Mouse (Mus musculus) lung, adult 2 months (tissue): ENCODE results near the gene Kctd20. TPM values are rescaled to one million over a fixed set of nuclear protein-coding genes. Genes with fewer than 3 reads are reported as not detected.

ENCODE experiments used
- DNase-seq: peaks from one replicate; pipeline ENCODE4 v3.0.0; 2022
- H3K4me1 ChIP-seq: fragments of 200-500 bp; 2 replicates; pipeline ENCODE4 v1.6.1; 2011; ENCODE audit warnings: low read length; ENCODE audit not compliant: control insufficient read depth, insufficient read depth
- H3K4me3 ChIP-seq: fragments of 200-500 bp; replicated peaks from 2 replicates; pipeline ENCODE3; 2011; ENCODE audit warnings: low read depth, mild to moderate bottlenecking, control low read depth, low read length; ENCODE audit errors: extremely low read depth
- CTCF ChIP-seq: fragments of 200-500 bp; IDR thresholded peaks from 2 replicates; pipeline ENCODE4 v1.5.1; 2011; ENCODE audit warnings: mild to moderate bottlenecking, low read length, control low read depth; ENCODE audit not compliant: insufficient read depth
- POLR2A ChIP-seq: fragments of 200-500 bp; IDR thresholded peaks from 2 replicates; pipeline ENCODE4 v1.6.1; 2011; ENCODE audit warnings: low read depth, mild to moderate bottlenecking, control low read depth, low read length, borderline replicate concordance; ENCODE audit errors: extremely low read depth
- WGBS: fragments of 180-500 bp; shearing (Covaris S2); methylation state at CpG from one replicate; pipeline ENCODE4 v1.1.7; 2018; 5-methylcytosine and 5-hydroxymethylcytosine counted together
- polyA plus RNA-seq: library from polyadenylated mRNA; depleted of rRNA; stranded (reverse); fragments of >200 nt; gene quantifications from 2 replicates; pipeline ENCODE4 v1.2.3, GENCODE M21; 2012

Gene Kctd20
- polyA plus RNA-seq, 1 experiment = 37.5 TPM

GRCm38 (mm10) chr17:28994615-28995014 lies 42.9 kb downstream of the Kctd20 start:
- DNase-seq = no peak
- 53% methylated on average over 4 of the region's 4 CpGs for WGBS
- no peak for TF ChIP-seq POLR2A
- no peak for TF ChIP-seq CTCF

GRCm38 (mm10) chr17:29000465-29000864 lies 48.7 kb downstream of the Kctd20 start:
- H3K4me1 ChIP-seq = no peaks in the 10 kb centered on the region; the same call in 1 of the 2 replicates
- no peak overlapping the region for H3K4me3 ChIP-seq
- no peak for DNase-seq
- no peak for TF ChIP-seq POLR2A
- TF ChIP-seq CTCF = no peak
- WGBS = 67% methylated on average over 6 of the region's 6 CpGs

More at GRCm38 (mm10) chr17:28994615-28995014, 42.9 kb downstream of the Kctd20 start:
- Histone ChIP-seq H3K4me1 (peaks cover 10% of the 10 kb centered on the region), H3K4me3 (no peak overlapping the region)

GRCm38 (mm10) chr17:29003740-29004139 lies 52.0 kb downstream of the Kctd20 start:
- 15% methylated on average over 1 of the region's 1 CpGs for WGBS
- TF ChIP-seq CTCF = no peak
- no peak for DNase-seq
- Histone ChIP-seq H3K4me3 (no peak overlapping the region), H3K4me1 (peaks cover 5% of the 10 kb centered on the region)

GRCm38 (mm10) chr17:29005002-29005401 lies 53.3 kb downstream of the Kctd20 start:
- peaks cover 5% of the 10 kb centered on the region for H3K4me1 ChIP-seq
- TF ChIP-seq CTCF (no peak), POLR2A (no peak)
- no peak for DNase-seq
- no peak overlapping the region for H3K4me3 ChIP-seq
- 91% methylated on average over 3 of the region's 3 CpGs for WGBS

- WGBS = 3% methylated on average over 7 of the region's 7 CpGs
- TF ChIP-seq POLR2A = no peak
- TF ChIP-seq CTCF = no peak
- H3K4me1 ChIP-seq = peaks cover 5% of the 10 kb centered on the region
- H3K4me3 ChIP-seq = peak overlapping the region; percentile 95
- DNase-seq = no peak
Measured at GRCm38 (mm10) chr17:29006812-29007211, 55.1 kb downstream of the Kctd20 start.

- Histone ChIP-seq H3K4me1 (peaks cover 5% of the 10 kb centered on the region), H3K4me3 (peak overlapping the region; percentile 95)
- no peak for TF ChIP-seq POLR2A
- TF ChIP-seq CTCF = no peak
- no peak for DNase-seq
- under 1% methylated on average over 19 of the region's 19 CpGs for WGBS
Measured at GRCm38 (mm10) chr17:29007243-29007640, 55.5 kb downstream of the Kctd20 start.

- Histone ChIP-seq H3K4me1 (peaks cover 5% of the 10 kb centered on the region), H3K4me3 (peak within 1 kb of the TSS; percentile 95)
- WGBS = under 1% methylated on average over 62 of the region's 65 CpGs
- no peak for TF ChIP-seq CTCF
- peak; percentile 85; the same call in 1 of the 2 replicates for TF ChIP-seq POLR2A
- peak; percentile 96 for DNase-seq
Measured at GRCm38 (mm10) chr17:29007641-29008325, 56.0 kb downstream of the Kctd20 start, which contains the start of gene Stk38. Gene Stk38, minus strand, starts transcription at chr17:29007995.

GRCm38 (mm10) chr17:29008326-29008650 lies 56.5 kb downstream of the Kctd20 start:
- TF ChIP-seq CTCF (no peak), POLR2A (no peak)
- H3K4me1 ChIP-seq = peaks cover 5% of the 10 kb centered on the region
- DNase-seq = no peak
- WGBS = 15% methylated on average over 8 of the region's 8 CpGs
- H3K4me3 ChIP-seq = peak overlapping the region; percentile 95

- H3K4me1 ChIP-seq = peaks cover 5% of the 10 kb centered on the region
- WGBS = 78% methylated on average over 4 of the region's 4 CpGs
- H3K4me3 ChIP-seq = no peak overlapping the region
- TF ChIP-seq CTCF = no peak
- TF ChIP-seq POLR2A = no peak
- DNase-seq = no peak
Measured at GRCm38 (mm10) chr17:29009181-29009580, 57.4 kb downstream of the Kctd20 start.

GRCm38 (mm10) chr17:29014235-29014634 lies 62.5 kb downstream of the Kctd20 start:
- H3K4me1 ChIP-seq = peaks cover 2% of the 10 kb centered on the region; the same call in 1 of the 2 replicates
- no peak for DNase-seq
- H3K4me3 ChIP-seq = no peak overlapping the region
- TF ChIP-seq CTCF = no peak
- no peak for TF ChIP-seq POLR2A

GRCm38 (mm10) chr17:29015638-29016037 lies 63.9 kb downstream of the Kctd20 start:
- DNase-seq = no peak
- peak; percentile 70 for TF ChIP-seq CTCF
- TF ChIP-seq POLR2A = no peak
- H3K4me3 ChIP-seq = no peak overlapping the region
- peaks cover 2% of the 10 kb centered on the region; the same call in 1 of the 2 replicates for H3K4me1 ChIP-seq
- WGBS = 37% methylated on average over 2 of the region's 2 CpGs
